Mouse (Mus musculus): ENCODE measurements around the gene Pabpn1. TPM values are rescaled to one million over a fixed set of nuclear protein-coding genes. Genes with fewer than 3 reads are reported as not detected.

Pabpn1 gene
- total and polyA plus RNA-seq, 2 experiments from 2014 or later = 36.2 to 44.5 TPM

- ATAC-seq (ENCODE audit: insufficient read depth, low read depth) (no peak), DNase-seq (ENCODE audit: low spot score) (no peak)
- Histone ChIP-seq H3K4me3 (ENCODE audit: low read depth, low read length) (no peak overlapping the region), H3K4me1 (ENCODE audit: control insufficient read depth, insufficient read depth) (no peaks in the 10 kb centered on the region; the same call in 1 of the 2 replicates), H3K9ac (replicated peaks; ENCODE audit: low read depth, low read length) (no peak overlapping the region), H3K27ac (ENCODE audit: low read depth) (no peak overlapping the region), H3K4me2 (ENCODE audit: low read depth, low read length) (no peak overlapping the region), H3K9me3 (replicated peaks; ENCODE audit: control insufficient read depth, low read length) (no peaks in the 10 kb centered on the region), H3K36me3 (replicated peaks; ENCODE audit: control insufficient read depth, insufficient read depth, low read length) (no peaks in the 10 kb centered on the region), H3K27me3 (ENCODE audit: control insufficient read depth, insufficient read depth, low read length) (no peaks in the 10 kb centered on the region)
- no peak for TF ChIP-seq EP300 (IDR thresholded peaks at IDR 0.05; ENCODE audit: low read depth)
- TF ChIP-seq CTCF (IDR thresholded peaks at IDR 0.05; ENCODE audit: low read depth) = no peak
- WGBS = 82% methylated on average over 4 of the region's 4 CpGs
These were observed 24.3 kb upstream of the Pabpn1 start for GRCm38 (mm10) chr14:54868026-54868425.

GRCm38 (mm10) chr14:54870861-54871260 lies 21.4 kb upstream of the Pabpn1 start, which contains the start of gene Homez:
TSS of gene Homez (minus strand) at chr14:54870961.
- ATAC-seq (ENCODE audit: insufficient read depth, low read depth) (no peak), DNase-seq (ENCODE audit: low spot score) (no peak)
- Histone ChIP-seq H3K4me1 (ENCODE audit: control insufficient read depth, insufficient read depth) (peaks cover 5% of the 10 kb centered on the region; the same call in 1 of the 2 replicates), H3K9me3 (replicated peaks; ENCODE audit: control insufficient read depth, low read length) (no peaks in the 10 kb centered on the region), H3K9ac (replicated peaks; ENCODE audit: low read depth, low read length) (no peak within 1 kb of the TSS), H3K27me3 (ENCODE audit: control insufficient read depth, insufficient read depth, low read length) (no peaks in the 10 kb centered on the region), H3K4me3 (ENCODE audit: low read depth, low read length) (no peak within 1 kb of the TSS), H3K4me2 (ENCODE audit: low read depth, low read length) (no peak within 1 kb of the TSS), H3K36me3 (replicated peaks; ENCODE audit: control insufficient read depth, insufficient read depth, low read length) (no peaks in the 10 kb centered on the region), H3K27ac (ENCODE audit: low read depth) (no peak within 1 kb of the TSS)
- no peak for TF ChIP-seq EP300 (IDR thresholded peaks at IDR 0.05; ENCODE audit: low read depth)
- no peak for TF ChIP-seq CTCF (IDR thresholded peaks at IDR 0.05; ENCODE audit: low read depth)
- 86% methylated on average over 5 of the region's 5 CpGs for WGBS

GRCm38 (mm10) chr14:54874165-54874564 lies 18.1 kb upstream of the Pabpn1 start:
- H3K9ac ChIP-seq (replicated peaks; ENCODE audit: low read depth, low read length) = no peak overlapping the region
- ATAC-seq (ENCODE audit: insufficient read depth, low read depth) (no peak), DNase-seq (ENCODE audit: low spot score) (no peak)
- H3K36me3 ChIP-seq (replicated peaks; ENCODE audit: control insufficient read depth, insufficient read depth, low read length) = no peaks in the 10 kb centered on the region
- H3K9me3 ChIP-seq (replicated peaks; ENCODE audit: control insufficient read depth, low read length) = no peaks in the 10 kb centered on the region
- no peak overlapping the region for H3K27ac ChIP-seq (ENCODE audit: low read depth)
- no peak overlapping the region for H3K4me3 ChIP-seq (ENCODE audit: low read depth, low read length)
- no peaks in the 10 kb centered on the region for H3K27me3 ChIP-seq (ENCODE audit: control insufficient read depth, insufficient read depth, low read length)
- 91% methylated on average over 3 of the region's 3 CpGs for WGBS
- TF ChIP-seq CTCF (IDR thresholded peaks at IDR 0.05; ENCODE audit: low read depth) (no peak), EP300 (IDR thresholded peaks at IDR 0.05; ENCODE audit: low read depth) (no peak)
- H3K4me2 ChIP-seq (ENCODE audit: low read depth, low read length) = no peak overlapping the region
- H3K4me1 ChIP-seq (ENCODE audit: control insufficient read depth, insufficient read depth) = peaks cover 11% of the 10 kb centered on the region; the same call in 1 of the 2 replicates

- WGBS = 3% methylated on average over 36 of the region's 36 CpGs
- Histone ChIP-seq H3K9me3 (replicated peaks; ENCODE audit: control insufficient read depth, low read length) (no peaks in the 10 kb centered on the region), H3K27me3 (ENCODE audit: control insufficient read depth, insufficient read depth, low read length) (no peaks in the 10 kb centered on the region), H3K4me3 (ENCODE audit: low read depth, low read length) (peak overlapping the region; percentile 85), H3K4me2 (ENCODE audit: low read depth, low read length) (peak overlapping the region; percentile 98), H3K9ac (replicated peaks; ENCODE audit: low read depth, low read length) (peak overlapping the region; percentile 69), H3K4me1 (ENCODE audit: control insufficient read depth, insufficient read depth) (peaks cover 11% of the 10 kb centered on the region; the same call in 1 of the 2 replicates), H3K36me3 (replicated peaks; ENCODE audit: control insufficient read depth, insufficient read depth, low read length) (no peaks in the 10 kb centered on the region), H3K27ac (ENCODE audit: low read depth) (peak overlapping the region; percentile 79)
- ATAC-seq (ENCODE audit: insufficient read depth, low read depth) (peak; percentile 37), DNase-seq (ENCODE audit: low spot score) (peak; percentile 24)
- TF ChIP-seq EP300 (IDR thresholded peaks at IDR 0.05; ENCODE audit: low read depth) (no peak), CTCF (IDR thresholded peaks at IDR 0.05; ENCODE audit: low read depth) (no peak)
These were observed 16.3 kb upstream of the Pabpn1 start for GRCm38 (mm10) chr14:54875844-54876538.

- Histone ChIP-seq H3K4me1 (ENCODE audit: control insufficient read depth, insufficient read depth) (peaks cover 11% of the 10 kb centered on the region; the same call in 1 of the 2 replicates), H3K36me3 (replicated peaks; ENCODE audit: control insufficient read depth, insufficient read depth, low read length) (no peaks in the 10 kb centered on the region), H3K27ac (ENCODE audit: low read depth) (peak overlapping the region; percentile 79), H3K27me3 (ENCODE audit: control insufficient read depth, insufficient read depth, low read length) (no peaks in the 10 kb centered on the region), H3K9ac (replicated peaks; ENCODE audit: low read depth, low read length) (peak overlapping the region; percentile 69), H3K4me3 (ENCODE audit: low read depth, low read length) (peak overlapping the region; percentile 85), H3K4me2 (ENCODE audit: low read depth, low read length) (peak overlapping the region; percentile 98), H3K9me3 (replicated peaks; ENCODE audit: control insufficient read depth, low read length) (no peaks in the 10 kb centered on the region)
- TF ChIP-seq EP300 (IDR thresholded peaks at IDR 0.05; ENCODE audit: low read depth) = no peak
- no peak for TF ChIP-seq CTCF (IDR thresholded peaks at IDR 0.05; ENCODE audit: low read depth)
- peak; percentile 72 for DNase-seq (ENCODE audit: low spot score)
- WGBS = under 1% methylated on average over 53 of the region's 72 CpGs
- ATAC-seq (ENCODE audit: insufficient read depth, low read depth) = peak; percentile 88
These were observed 15.7 kb upstream of the Pabpn1 start for GRCm38 (mm10) chr14:54876539-54877047.
